Mouse (Mus musculus): ENCODE results near the gene Tmem198b.

Gene Tmem198b

GRCm38 (mm10) chr10:128798676-128799075, 5.5 kb downstream of the Tmem198b start:
- no peak for DNase-seq (ENCODE audit: low spot score)

GRCm38 (mm10) chr10:128795581-128795980, 8.6 kb downstream of the Tmem198b start:
- DNase-seq (ENCODE audit: low spot score): no peak

GRCm38 (mm10) chr10:128794391-128794790, 9.8 kb downstream of the Tmem198b start:
- no peak for DNase-seq (ENCODE audit: low spot score)

- no peak for DNase-seq (ENCODE audit: low spot score)
Measured at GRCm38 (mm10) chr10:128793258-128793657, 10.9 kb downstream of the Tmem198b start.

GRCm38 (mm10) chr10:128792041-128792440, 12.1 kb downstream of the Tmem198b start:
- no peak for DNase-seq (ENCODE audit: low spot score)

GRCm38 (mm10) chr10:128790398-128791124, 13.6 kb downstream of the Tmem198b start, which contains the start of gene Mmp19:
TSS of gene Mmp19 (plus strand) at chr10:128790910.
- peak; percentile 32 for DNase-seq (ENCODE audit: low spot score)

GRCm38 (mm10) chr10:128780200-128780599, 24.0 kb downstream of the Tmem198b start:
- DNase-seq (ENCODE audit: low spot score): peak; percentile 28

GRCm38 (mm10) chr10:128779011-128779795, 25.0 kb downstream of the Tmem198b start:
- peak; percentile 91 for DNase-seq (ENCODE audit: low spot score)

- DNase-seq (ENCODE audit: low spot score): no peak
Measured at GRCm38 (mm10) chr10:128778441-128778840, 25.7 kb downstream of the Tmem198b start.

- peak; percentile 59 for DNase-seq (ENCODE audit: low spot score)
Measured at GRCm38 (mm10) chr10:128773685-128774084, 30.5 kb downstream of the Tmem198b start.

GRCm38 (mm10) chr10:128772895-128773294, 31.3 kb downstream of the Tmem198b start:
- DNase-seq (ENCODE audit: low spot score): peak; percentile 36
